Mouse (Mus musculus) layer of hippocampus, adult 11-12 months (tissue): ENCODE data around the gene Fdxr.
A peak's percentile ranks its signal among the peaks of the same experiment; 100 is the strongest.

Experiments
- DNase-seq: peaks from one replicate; pipeline ENCODE4 v3.0.0; 2022; ENCODE audit warnings: low spot score

Fdxr gene

DNA sequence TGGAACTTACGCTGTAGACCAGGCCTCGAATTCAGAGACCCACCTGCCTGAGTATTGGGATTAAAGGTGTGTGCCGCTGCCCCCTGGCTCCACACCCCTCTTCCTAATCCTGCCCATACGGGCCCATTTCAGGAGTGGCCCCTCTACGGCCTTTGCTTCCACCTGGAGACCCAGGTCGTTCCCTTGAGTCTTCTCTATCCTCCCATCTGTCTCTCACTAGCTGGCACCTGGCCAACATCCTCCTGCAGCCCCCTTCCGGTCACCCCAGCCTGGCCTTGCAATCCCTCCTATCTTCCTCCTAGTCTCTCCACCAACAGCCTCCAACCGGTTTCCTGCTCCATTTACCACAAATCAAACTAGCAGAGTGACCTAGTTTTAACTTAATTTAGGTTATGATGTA is 13.0 kb upstream of the Fdxr start:
- no peak for DNase-seq

DNA sequence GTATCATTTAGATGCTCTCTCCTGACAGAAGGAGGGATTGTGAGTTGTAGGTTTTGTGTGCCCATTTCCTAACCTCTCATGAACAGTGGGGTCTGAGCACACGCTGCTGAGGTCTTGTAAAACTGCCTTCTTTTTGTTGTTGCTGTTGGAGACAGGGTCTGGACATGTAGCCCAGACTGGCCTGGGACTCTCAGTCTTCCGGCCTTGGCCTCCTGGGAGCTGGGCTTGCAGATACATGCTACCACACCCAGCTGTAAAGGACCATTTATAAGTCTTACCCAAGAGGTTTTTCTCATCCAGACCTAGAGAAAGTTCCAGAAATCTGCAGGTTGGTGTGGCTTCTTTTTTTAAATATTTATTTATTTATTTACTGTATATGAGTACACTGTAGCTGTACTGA is 11.5 kb upstream of the Fdxr start:
- no peak for DNase-seq

DNA sequence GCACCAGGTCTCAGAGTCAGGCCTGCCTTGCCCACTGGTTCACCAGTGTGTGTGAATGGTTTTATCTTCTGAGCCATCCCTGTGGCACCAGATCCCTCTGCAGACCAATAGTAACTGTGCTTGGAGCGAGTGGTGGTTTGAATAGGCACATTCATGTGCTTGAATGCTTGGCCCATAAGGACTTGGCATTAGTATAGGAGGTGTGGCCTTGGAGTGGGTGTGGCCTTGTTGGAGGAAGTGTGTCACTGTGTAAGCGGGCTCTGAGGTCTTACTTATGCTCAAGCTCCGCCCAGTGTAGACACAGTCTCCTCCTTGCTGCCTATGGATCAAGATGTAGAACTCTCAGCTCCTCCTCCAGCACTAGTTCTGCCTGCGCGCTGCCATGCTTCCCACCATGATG is 10.5 kb upstream of the Fdxr start:
- peak; percentile 62 for DNase-seq

DNA sequence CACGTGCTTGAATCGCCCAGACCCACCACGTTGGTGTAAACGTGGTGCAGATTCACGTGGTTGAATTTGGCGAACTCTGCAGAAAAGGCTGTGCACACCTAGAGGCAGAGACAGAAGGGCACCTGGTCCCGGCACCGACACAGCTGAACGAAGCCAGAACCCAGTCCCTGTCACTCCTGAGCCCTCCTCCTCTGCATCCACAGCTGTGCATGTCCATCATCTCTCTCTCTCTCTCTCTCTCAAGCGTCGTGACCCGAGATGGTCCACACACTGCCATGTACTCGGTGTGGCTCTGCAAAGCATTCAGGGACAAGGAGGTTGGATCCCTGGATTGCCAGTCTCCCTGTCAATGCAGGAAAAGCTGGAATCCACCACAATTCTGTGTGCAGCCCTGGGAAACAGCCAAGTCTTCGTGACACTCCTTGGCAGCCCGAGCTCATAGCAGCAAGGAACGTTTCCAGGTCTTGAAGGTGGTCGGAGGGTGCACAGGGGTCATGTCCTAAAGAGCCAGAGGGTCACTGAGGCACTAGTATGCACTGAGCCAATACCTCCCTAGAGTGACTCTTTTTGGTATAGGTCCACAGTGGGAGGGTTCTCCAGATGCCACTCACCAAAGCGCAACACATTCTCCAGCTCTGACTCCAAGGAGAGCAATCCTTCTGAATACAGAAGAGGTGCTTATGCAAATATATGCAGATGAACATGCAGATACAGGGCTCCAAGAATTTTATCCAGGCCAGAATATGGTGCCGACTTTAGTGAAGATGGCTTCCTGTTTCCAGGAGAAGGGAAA is 9.5 kb upstream of the Fdxr start:
- DNase-seq, result no peak

DNA sequence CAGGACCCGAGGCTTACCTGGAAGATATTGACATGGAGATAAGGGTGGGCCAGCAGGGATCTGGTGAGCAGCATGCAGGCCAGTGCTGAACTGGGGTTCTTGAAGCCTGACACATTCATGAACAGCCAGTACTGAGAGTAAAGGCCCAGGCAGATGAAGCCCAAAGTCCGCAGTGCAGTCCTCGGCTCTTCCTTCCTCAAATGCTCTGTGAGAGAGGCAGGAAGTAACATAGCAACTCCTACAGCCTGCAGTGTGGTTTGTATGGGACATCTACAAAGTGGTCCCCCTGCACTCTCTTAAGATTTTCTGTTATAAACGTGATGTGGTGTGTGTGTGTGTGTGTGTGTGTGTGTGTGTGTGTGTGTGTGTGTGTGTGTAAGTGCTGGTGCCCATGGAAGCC is 8.4 kb upstream of the Fdxr start:
- no peak for DNase-seq

DNA sequence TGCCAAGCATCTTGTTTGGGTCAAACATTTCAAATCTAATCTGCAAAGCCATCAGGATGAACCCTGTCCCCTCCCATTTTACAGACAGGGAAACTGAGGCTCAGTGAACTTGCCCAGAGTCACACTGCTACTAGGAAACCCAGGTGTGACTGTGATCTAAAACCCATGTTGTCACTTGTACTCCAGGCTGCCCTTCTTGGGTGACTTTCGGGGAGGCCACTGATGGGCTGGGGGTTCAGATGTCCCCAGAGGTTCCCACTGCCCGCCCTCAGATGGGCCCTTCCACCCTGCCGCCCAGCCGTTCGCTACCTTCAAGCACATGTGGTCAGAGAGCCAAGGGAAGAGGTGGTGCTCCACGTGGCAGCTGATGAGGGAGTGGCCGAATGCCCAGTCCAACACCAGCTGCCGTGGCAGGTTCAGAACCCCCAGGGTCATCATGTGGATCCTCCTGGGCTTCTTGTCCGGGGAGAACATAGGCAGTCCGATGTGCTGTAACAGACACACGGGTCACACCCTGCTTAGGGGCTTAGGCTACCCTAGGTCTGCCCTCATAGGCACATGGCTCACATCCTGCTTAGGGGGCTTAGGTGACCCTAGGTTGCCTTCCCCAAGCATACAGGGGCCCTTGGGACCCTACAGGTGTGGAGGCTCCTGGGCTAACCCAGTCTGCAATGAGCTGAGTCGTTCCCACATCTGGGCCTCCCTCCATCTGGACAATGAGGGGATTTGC is 7.2 kb upstream of the Fdxr start:
- DNase-seq, result no peak

DNA sequence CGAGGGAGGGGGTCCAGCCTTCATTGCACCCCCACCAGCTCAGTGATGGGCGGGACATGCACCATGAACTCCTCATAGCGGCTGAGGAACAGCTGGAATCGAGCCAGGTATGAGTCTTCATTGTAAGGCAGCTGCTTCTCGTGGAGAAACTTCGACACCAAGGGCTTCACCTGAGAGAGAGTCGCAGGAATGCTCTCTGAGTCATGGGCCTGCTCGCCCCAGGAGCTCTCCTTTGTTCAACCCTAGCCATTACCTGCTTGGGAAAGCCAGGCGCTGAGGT is 6.6 kb upstream of the Fdxr start:
- DNase-seq, result no peak

DNA sequence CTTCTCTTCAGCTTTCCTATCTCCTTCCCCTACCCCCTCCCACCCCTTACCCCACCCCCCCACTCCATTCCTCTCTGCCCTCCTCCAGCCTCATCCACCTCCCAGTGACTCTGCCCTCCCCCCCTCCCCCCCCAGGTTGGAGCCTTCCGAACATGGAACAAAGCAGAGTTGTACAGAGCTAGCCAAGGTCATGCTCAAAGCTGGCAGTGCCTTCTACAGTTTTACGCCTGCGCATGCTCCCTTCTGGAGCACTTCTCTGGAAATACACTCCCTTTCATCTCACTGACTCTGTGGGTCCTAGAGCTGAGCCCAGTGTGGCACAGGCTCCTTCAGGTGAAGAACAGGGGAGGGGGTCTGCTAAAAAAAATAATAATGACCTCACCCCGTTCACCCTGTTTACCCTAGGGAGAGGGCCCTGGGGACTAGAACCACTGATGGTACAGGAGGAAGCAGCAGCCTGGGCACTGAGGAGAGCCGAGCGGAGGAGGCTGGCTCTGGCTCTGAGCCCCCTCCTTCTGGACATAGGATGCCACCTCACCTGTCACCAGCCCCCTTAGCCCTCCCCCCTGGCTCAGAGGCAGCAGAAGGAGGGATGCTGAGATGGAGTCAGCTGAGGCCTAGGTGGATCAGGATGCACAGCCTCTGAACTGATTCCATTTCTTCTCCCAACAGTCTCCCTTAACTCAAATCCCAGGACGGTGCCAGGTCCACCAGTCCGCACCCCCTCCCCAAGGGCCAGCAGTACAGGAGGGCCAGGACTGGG is 6.1 kb upstream of the Fdxr start:
- DNase-seq, result peak; percentile 65

DNA sequence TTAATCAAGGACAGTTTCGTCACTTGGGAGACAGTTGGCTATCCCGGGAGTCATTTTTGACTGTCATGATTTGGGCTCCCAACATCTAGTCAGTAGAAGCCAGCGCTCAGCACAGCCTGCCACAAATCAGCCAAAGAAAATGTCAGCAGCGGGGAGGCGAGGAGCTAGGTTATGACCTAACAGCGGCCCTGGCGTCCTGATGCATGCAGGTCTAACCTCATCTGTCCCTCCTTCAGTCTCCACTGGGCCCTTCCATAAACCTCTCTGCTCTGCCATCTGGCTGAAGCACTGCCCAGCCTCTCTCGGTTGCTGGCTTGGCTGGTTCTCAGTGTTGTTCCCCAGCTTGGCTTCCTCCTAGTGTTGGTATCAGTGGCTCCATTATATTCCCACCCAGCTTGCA is 5.4 kb upstream of the Fdxr start:
- peak; percentile 63 for DNase-seq

DNA sequence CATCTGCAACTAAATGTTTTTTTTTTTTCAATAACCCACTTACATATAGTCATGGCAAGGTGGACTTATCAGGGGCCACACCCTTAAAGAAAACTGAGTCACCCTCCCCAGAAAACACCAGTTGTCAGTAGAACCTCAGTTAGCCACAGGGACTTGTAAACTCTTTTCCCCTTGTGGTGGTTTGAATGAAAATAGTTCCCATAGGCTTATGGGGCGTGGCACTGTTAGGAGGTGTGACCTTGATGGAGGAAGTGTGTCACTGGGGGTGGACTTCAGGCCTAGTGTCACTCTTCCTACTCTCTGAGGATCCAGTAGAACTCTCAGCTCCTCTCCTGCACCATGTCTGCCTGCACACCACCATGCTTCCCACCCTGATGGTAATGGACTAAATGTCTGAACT is 2.9 kb upstream of the Fdxr start:
- no peak for DNase-seq

DNA sequence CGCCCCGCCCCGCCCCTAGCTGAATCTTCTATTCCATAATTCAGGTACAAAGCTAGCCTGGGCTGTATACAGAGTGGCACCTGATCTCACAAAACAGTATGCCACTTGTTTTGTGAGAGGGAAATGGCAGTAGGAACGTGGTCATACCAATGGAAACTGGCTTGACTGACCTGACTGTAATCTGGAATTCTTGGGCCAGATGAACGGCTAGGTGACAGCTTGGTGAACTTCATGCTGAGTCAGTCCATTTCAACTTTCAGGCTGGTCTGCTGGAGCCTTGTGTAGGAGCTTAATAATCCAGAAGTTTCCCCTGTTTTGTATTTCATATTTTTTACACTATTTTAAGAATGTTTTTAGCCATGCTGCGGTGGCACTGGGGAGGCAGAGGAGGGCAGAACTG is 1.3 kb upstream of the Fdxr start:
- DNase-seq, result no peak

DNA sequence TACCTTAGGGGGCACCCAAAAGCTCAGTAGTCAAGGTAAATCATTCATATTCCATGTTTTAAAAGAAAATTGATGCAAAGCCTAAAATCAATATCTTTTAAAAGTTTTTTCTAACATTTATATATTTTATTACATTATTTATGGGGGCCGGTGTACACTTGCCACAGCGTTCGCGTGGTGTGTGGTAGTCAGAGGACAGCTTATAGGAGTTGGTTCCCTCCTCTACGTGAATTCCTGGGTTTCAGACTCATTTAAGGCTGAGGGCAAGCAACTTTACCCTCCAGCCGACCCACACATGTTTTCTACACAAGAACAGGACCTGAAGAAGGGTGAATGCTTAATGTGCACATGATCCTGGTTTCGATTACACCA is 740 bp upstream of the Fdxr start:
- no peak for DNase-seq

DNA sequence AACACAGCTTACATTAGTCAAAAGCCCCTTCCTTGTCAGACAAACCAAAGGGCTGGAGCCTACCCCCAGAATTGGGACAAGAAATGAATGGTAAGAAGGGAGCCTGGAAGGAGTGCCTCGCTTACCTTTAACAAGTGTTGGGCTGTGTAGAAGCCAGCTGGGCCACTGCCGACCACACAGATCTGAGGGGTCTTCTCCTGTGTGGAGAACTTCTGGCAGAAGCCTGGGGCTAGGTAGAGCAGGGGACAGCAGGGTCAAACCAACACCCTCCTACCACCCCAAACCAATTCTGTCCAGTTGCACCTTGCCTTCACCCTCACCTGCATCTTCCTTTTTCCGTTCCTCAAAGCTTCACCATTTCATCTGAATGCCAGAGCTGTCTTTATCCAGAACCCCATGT is 896 bp downstream of the Fdxr start:
- no peak for DNase-seq

DNA sequence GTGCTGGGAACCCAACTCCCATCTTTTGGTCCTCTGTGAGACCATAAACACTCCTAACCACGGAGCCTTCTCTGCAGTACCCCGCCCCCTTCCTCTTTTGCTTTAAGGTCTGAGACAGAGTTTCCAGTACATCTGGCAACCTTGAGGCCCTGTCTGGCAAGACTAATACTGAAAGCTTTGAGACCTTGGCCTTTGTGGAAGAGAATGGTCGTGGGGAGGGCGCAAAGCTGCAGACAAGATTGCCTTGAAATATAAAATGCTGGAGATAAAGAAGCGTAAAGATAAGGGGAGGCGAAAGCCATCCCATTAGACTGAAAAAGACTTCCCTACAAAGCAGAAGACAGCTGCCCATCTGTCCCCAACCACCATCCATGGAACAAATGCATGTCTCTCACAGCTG is 1.3 kb downstream of the Fdxr start:
- DNase-seq, result no peak

DNA sequence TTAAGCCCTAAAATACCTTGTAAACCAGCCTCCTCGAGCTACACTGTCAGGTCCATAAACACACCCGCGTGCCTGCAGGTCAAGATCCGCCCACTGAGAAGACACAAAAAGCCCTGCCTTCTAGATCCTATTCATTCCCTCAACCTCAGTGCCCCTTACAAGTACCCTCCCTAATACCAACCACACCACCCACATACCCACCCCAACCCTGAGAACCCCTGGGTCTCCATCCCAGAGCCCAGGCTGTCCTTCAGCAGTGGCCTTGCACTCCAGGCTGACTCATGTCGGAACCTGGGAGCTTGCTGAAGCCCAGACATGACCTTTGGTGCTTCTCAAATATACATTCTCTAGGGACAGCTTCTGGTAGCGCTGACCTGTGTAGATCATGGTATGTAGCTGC is 2.1 kb downstream of the Fdxr start:
- no peak for DNase-seq

DNA sequence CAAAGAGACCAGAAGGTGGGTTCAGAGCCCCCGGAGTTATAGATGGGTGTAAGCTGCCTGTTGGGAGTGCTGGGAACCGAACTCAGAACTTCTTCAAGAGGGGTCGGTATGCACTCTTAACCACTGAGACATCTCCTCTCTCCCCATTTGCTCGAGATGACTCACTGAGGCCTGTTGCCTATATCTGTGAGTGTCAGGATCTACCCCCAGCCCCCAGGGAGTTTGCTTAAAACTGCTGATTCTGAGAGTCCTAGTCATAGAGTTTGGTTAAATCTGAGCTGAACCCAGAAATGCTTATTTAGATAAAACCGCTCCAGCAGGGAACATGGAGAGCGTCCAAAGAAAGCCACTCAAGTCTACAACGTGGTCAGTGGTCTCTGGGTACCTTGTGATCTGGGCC is 2.7 kb downstream of the Fdxr start:
- DNase-seq, result no peak

DNA sequence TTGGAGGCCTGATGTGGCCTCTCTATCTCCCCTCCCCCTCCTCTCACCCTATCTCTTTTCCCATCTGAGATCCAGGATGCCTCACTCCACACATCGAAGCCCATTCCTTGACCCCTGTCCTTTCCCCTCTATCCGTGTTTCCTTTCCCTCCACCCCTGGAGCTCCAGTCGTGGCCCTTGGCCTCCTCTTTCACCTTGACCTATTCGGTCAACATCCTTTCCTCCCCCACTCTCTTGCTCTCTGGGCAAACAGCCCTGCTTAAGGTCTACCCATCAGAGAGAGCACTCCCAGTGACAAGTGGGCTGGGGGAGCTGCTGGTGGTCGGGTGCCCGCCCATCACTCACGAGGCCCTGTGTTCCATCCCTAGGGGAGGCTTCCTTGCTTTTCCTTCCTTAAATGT is 3.1 kb downstream of the Fdxr start:
- DNase-seq, result no peak

DNA sequence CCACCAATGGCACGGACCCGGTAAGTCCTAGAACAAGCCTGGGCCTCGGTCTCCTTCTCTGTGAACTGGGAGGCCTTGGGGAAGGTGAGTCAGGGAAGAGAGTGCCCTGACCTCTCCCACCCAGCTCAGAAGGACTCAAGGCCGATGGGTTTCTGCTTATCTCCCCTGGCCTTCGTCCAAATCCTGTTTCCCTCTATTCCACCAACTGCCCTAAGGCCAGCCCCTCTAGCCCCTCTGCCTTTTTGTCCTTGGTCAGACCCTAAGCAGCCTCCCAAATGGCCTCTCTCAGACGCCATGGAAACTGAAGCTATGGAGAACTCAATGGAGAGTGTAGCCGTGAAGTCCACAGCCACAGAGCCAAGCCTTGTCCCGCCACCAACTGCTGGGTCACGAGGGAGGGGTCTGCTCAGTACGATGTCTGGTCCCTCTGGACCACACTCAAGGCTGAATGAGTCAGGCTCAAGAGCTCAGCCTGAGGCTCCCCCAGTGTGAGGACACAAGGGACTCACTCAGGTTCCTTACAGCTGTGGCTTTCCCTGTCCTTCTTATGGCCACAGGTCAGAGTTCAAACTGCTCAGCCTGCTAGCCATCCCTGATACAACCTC is 3.9 kb downstream of the Fdxr start:
- DNase-seq, result no peak

DNA sequence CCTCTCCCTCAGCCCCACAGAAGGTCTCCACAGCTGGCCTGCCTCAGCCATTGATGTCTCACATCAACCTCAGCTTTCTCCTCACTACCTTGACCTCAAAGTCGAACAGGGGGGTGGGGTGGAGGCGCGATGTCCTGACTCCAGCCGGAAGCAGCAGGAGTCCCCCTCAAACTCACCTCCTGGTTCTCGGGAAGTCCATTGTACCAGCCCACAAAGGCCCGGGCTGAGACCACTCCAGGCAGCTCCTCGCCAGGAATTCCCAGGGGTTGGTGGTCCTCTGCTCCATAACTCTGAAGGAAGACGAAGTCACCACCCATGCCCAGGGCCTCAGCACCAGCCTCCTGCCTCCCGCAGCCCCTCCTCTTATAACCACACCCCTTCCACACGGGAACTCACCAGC is 5.4 kb downstream of the Fdxr start:
- no peak for DNase-seq

DNA sequence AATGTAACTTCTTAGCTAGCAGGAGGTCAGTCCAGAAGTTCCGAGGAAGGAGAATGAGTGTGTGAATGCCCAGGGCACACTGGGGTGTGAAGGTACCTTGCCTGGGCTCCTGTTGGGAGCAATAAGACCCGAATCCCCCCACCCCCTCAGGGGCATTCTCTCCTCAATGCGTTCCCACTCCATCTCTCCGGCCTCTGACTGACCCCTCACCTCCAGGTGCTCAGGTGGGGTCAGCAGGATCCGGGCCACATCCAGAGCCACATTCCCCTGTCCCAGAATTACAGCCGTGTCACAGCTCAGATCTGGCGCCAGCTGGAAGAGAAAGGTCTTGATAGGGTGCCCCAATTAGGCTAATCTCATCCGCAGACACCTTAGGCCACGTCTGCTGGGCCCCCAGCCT is 5.8 kb downstream of the Fdxr start:
- DNase-seq, result no peak

DNA sequence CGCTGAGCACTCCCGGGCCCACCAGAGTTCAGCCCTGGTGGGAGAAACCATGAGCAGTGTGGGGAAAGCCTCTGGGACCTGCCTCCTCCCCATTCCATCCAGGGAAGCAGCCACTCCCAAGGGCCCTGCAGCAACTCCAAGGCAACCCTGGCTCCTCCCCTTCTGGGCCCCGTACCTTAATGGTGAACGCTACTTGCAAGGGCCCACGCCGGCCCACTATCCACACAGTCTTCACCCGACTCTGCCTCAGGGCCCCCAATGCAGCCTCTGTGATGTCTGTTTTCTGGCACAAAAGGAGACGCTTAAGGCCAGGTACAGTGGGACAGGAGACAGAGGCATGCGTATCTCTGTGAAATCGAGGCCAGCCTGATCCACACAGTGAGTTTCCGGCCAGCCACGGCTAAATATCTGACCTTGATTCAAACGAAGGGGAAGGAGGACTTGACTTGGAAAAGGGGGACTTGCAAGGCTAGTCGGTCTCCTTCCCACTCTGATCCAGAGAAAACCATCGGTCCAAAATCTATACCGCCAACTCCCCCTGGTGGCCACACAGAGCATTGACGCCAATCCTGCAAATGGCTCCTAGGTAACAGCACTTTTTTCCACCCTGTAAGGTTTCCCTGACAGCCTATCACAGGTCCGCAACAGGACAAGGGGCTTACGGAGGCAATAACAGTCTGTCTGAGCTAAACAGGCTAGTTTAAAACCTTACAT is 6.5 kb downstream of the Fdxr start:
- peak; percentile 84 for DNase-seq

DNA sequence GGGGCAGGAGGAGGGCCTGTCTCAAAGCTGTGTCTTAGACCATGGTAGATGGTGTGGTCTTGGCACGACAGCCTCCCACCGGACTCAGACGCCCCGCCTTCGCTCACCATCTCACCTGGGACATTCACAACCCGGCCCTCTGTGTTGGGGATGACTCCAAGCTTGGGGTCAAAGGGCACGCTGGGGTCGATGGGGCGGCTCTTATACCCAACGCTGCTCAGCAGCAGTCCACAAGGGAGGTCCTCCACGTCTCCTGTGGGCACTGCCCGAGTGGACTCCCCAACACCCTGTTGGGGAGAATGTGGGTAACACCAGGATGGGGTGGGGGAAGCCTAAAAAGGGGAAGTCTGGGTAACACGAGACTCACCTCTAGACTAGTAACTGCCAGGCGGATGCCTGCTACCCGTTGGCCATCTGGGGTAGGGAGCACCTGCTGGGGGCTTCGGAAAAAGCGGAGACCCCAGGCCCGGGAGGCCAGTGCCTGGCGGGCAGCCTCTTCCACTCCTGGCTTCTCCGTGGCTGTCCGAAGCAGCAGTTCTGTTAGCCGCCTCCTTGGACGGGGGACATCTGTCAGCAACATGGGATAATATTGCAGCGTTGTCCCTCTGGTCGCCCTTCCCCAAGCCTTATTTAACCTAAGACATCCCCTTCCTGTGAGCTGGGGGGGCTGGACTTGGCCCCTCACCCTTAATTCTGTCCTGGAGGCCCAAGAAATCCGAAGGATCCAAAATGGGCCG is 7.4 kb downstream of the Fdxr start:
- no peak for DNase-seq
